Comparison of ENCODE assay signal across 8 mouse cellular contexts in the genomic region with DNA sequence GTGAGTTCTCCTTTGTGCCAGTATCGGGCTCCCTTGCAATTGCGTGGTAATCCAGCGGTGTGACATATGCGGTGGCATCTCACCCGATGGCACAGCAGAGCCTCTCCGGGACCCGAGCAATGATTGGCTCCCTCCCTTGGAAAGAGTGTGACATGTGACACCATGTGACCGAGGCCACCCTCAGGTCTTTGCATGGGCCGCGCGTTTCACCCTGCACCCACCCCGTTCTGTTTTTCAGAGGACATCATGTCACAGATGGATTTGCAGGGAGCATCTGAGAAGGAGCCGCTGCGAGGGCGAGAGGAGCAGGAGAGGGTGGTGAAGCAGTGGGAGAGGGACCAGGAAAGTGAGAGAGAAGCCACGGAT. TPM values are rescaled to one million over a fixed set of nuclear protein-coding genes. Genes with fewer than 3 reads are reported as not detected.
DNase-seq lines count a peak whose midpoint lies in the region; ATAC-seq and TF ChIP-seq lines count a peak whose summit lies in the region.

No protein-coding gene starts in this region.

- no peaks in the 10 kb centered on the region for H3K27me3 ChIP-seq in liver, adult 2 months (ENCODE audit: control insufficient read depth, insufficient read depth, low read length)
- H3K27me3 ChIP-seq in midbrain, embryonic 14.5 days (ENCODE audit: control insufficient read depth, insufficient read depth, low read length): peaks cover 5% of the 10 kb centered on the region; the same call in 1 of the 2 replicates

- H3K4me2 ChIP-seq in midbrain, embryonic 14.5 days (ENCODE audit: low read length): peak overlapping the region; percentile 56

- H3K9ac ChIP-seq in liver, adult 2 months (ENCODE audit: low read depth, low read length): peak overlapping the region; percentile 46
- peak overlapping the region; percentile 39; the same call in 1 of the 2 replicates for H3K9ac ChIP-seq in midbrain, embryonic 14.5 days (replicated peaks; ENCODE audit: low read length)

- 0 out of 2 replicates have a peak overlapping the region, but pooled peaks have one; percentile 13 for H3K27ac ChIP-seq in liver, adult 2 months (replicated peaks; ENCODE audit: insufficient read depth, low read depth, low read length)
- peak overlapping the region; percentile 67 for H3K27ac ChIP-seq in left cerebral cortex, adult 2 months
- no peak overlapping the region for H3K27ac ChIP-seq in midbrain, embryonic 14.5 days (replicated peaks; ENCODE audit: low read depth, low read length)

- H3K4me3 ChIP-seq in liver, adult 2 months (ENCODE audit: insufficient read depth, low read depth, low read length): peak overlapping the region; percentile 27
- peak overlapping the region; percentile 34 for H3K4me3 ChIP-seq in left cerebral cortex, adult 2 months
- peak overlapping the region; percentile 17 for H3K4me3 ChIP-seq in midbrain, embryonic 14.5 days (replicated peaks; ENCODE audit: low read depth, low read length)

- peak; percentile 53 for ATAC-seq in granulocyte monocyte progenitor cell, adult 5-6 weeks (replicated peaks; ENCODE audit: poor library complexity, severe bottlenecking)
- ATAC-seq in midbrain, embryonic 14.5 days (ENCODE audit: low FRiP score, low TSS enrichment): no peak
- ATAC-seq in activated CD4-positive, CD25-positive, alpha-beta regulatory T cell, adult 4 months: no peak

- no peaks in the 10 kb centered on the region for H3K9me3 ChIP-seq in midbrain, embryonic 14.5 days (ENCODE audit: control insufficient read depth, low read length)

- intact Hi-C loops in left cerebral cortex, adult 2 months (cut with DNase I): loop anchor here (2.0 kb wide), 6 partner anchors 40 to 388 kb away; partner anchors contain the start of gene Nkiras2

- no peak for TF ChIP-seq POLR2A in liver, adult 2 months (IDR thresholded peaks at IDR 0.05; ENCODE audit: extremely low read depth, insufficient read depth, low read length)

- H3K4me1 ChIP-seq in liver, adult 2 months (ENCODE audit: control insufficient read depth, insufficient read depth, low read length): peaks cover 3% of the 10 kb centered on the region; the same call in 1 of the 2 replicates
- peaks cover 19% of the 10 kb centered on the region for H3K4me1 ChIP-seq in midbrain, embryonic 14.5 days (ENCODE audit: control insufficient read depth, insufficient read depth, low read length)

- H3K79me2 ChIP-seq in liver, adult 2 months (ENCODE audit: control insufficient read depth, insufficient read depth, low read length): no peaks in the 10 kb centered on the region

- no peak for TF ChIP-seq CTCF in liver, adult 2 months (IDR thresholded peaks at IDR 0.05; ENCODE audit: low read depth, low read length)
- no peak for TF ChIP-seq CTCF in left cerebral cortex, adult 2 months (IDR thresholded peaks at IDR 0.05)

- WGBS in liver, adult 2 months: 18% methylated on average over 16 of the region's 16 CpGs
- WGBS in midbrain, embryonic 14.5 days: 10% methylated on average over 16 of the region's 16 CpGs

- DNase-seq in liver, adult 2 months (ENCODE audit: extremely low read depth, low read depth, low spot score): no peak
- DNase-seq in liver: no peak
- peak; percentile 57 for DNase-seq in cerebellum, adult 9-11 months
- peak; percentile 42 to 63 for DNase-seq in left cerebral cortex, adult 2 months (ENCODE audit: extremely low spot score in 1 of 2, low spot score in 2 of 2)
- DNase-seq in midbrain, embryonic 14.5 days: peak; percentile 55
- DNase-seq in MN1 (ENCODE audit: low spot score): no peak

- no peaks in the 10 kb centered on the region for H3K36me3 ChIP-seq in liver, adult 2 months (ENCODE audit: control insufficient read depth, insufficient read depth, low read length)
- H3K36me3 ChIP-seq in midbrain, embryonic 14.5 days (ENCODE audit: control insufficient read depth, insufficient read depth, low read length): no peaks in the 10 kb centered on the region

RNA-seq across cellular contexts. Expression of gene Cnp, which starts 3.5 kb away (rescaled TPM):
- 10.1 and 11.6 TPM in 2 replicates for total RNA-seq in liver, adult 2 months (2014; rRNA removed)
- polyA plus RNA-seq in liver, adult 2 months (2012; rRNA removed): 11.0 and 17.3 TPM in 2 replicates
- total RNA-seq in granulocyte monocyte progenitor cell, adult 5-6 weeks (2014; fragmentation: Nextera tagmentation): 27.9 and 31.0 TPM in 2 replicates
- 16.2 and 20.9 TPM in 2 replicates for total RNA-seq in granulocyte monocyte progenitor cell, adult 5-6 weeks (2017)
- 100 to 1,000 TPM; 117 to 121 TPM for total RNA-seq in left cerebral cortex, adult 2 months (2021)
- polyA plus RNA-seq in midbrain, embryonic 14.5 days (2014; fragmentation: Nextera tagmentation; extraction: Ambion mirVana): 24.8 and 28.7 TPM in 2 replicates
- 100 to 1,000 TPM; 181 to 201 TPM for polyA plus RNA-seq in activated CD4-positive, CD25-positive, alpha-beta regulatory T cell, adult 4 months (2017; shearing (Covaris generic))

RNA-seq across cellular contexts. Expression of gene Ttc25, which starts 25.8 kb away (rescaled TPM):
- 0.28 and 0.40 TPM in 2 replicates for total RNA-seq in liver, adult 2 months (2014; rRNA removed)
- 0.04 and 0.05 TPM in 2 replicates for polyA plus RNA-seq in liver, adult 2 months (2012; rRNA removed)
- total RNA-seq in granulocyte monocyte progenitor cell, adult 5-6 weeks (2014; fragmentation: Nextera tagmentation): 3.7 TPM in 1 of 2 replicates, not detected in the other
- total RNA-seq in granulocyte monocyte progenitor cell, adult 5-6 weeks (2017): 0.31 TPM in 1 of 2 replicates, not detected in the other
- 1 to 10 TPM; 1.0 to 1.4 TPM for total RNA-seq in left cerebral cortex, adult 2 months (2021)
- 1.9 and 2.5 TPM in 2 replicates for polyA plus RNA-seq in midbrain, embryonic 14.5 days (2014; fragmentation: Nextera tagmentation; extraction: Ambion mirVana)
- under 1 TPM in 1 of 2 experiments, not detected in 1; 0.15 TPM for polyA plus RNA-seq in activated CD4-positive, CD25-positive, alpha-beta regulatory T cell, adult 4 months (2017; shearing (Covaris generic))

RNA-seq across cellular contexts. Expression of gene Acly, which starts 43.4 kb away (rescaled TPM):
- 205 and 272 TPM in 2 replicates for total RNA-seq in liver, adult 2 months (2014; rRNA removed)
- 118 and 124 TPM in 2 replicates for polyA plus RNA-seq in liver, adult 2 months (2012; rRNA removed)
- total RNA-seq in granulocyte monocyte progenitor cell, adult 5-6 weeks (2014; fragmentation: Nextera tagmentation): 93.5 and 98.0 TPM in 2 replicates
- total RNA-seq in granulocyte monocyte progenitor cell, adult 5-6 weeks (2017): 101 and 107 TPM in 2 replicates
- total RNA-seq in left cerebral cortex, adult 2 months (2021): 100 to 1,000 TPM; 119 to 131 TPM
- polyA plus RNA-seq in midbrain, embryonic 14.5 days (2014; fragmentation: Nextera tagmentation; extraction: Ambion mirVana): 161 and 219 TPM in 2 replicates
- polyA plus RNA-seq in activated CD4-positive, CD25-positive, alpha-beta regulatory T cell, adult 4 months (2017; shearing (Covaris generic)): 10 to 100 TPM; 57.2 to 76.7 TPM

RNA-seq across cellular contexts. Expression of gene Nkiras2, which starts 47.9 kb away (rescaled TPM):
- 13.7 and 16.0 TPM in 2 replicates for total RNA-seq in liver, adult 2 months (2014; rRNA removed)
- 32.0 and 33.4 TPM in 2 replicates for polyA plus RNA-seq in liver, adult 2 months (2012; rRNA removed)
- 30.0 and 34.2 TPM in 2 replicates for total RNA-seq in granulocyte monocyte progenitor cell, adult 5-6 weeks (2014; fragmentation: Nextera tagmentation)
- total RNA-seq in granulocyte monocyte progenitor cell, adult 5-6 weeks (2017): 14.2 and 16.9 TPM in 2 replicates
- total RNA-seq in left cerebral cortex, adult 2 months (2021): 10 to 100 TPM; 13.2 to 13.6 TPM
- polyA plus RNA-seq in midbrain, embryonic 14.5 days (2014; fragmentation: Nextera tagmentation; extraction: Ambion mirVana): 125 and 129 TPM in 2 replicates
- 10 to 100 TPM; 28.2 to 28.8 TPM for polyA plus RNA-seq in activated CD4-positive, CD25-positive, alpha-beta regulatory T cell, adult 4 months (2017; shearing (Covaris generic))

RNA-seq across cellular contexts. Expression of gene Dnajc7, which starts 48.8 kb away (rescaled TPM):
- 40.9 and 44.7 TPM in 2 replicates for total RNA-seq in liver, adult 2 months (2014; rRNA removed)
- 16.1 and 16.7 TPM in 2 replicates for polyA plus RNA-seq in liver, adult 2 months (2012; rRNA removed)
- total RNA-seq in granulocyte monocyte progenitor cell, adult 5-6 weeks (2014; fragmentation: Nextera tagmentation): 80.5 and 129 TPM in 2 replicates
- total RNA-seq in granulocyte monocyte progenitor cell, adult 5-6 weeks (2017): 90.1 and 115 TPM in 2 replicates
- total RNA-seq in left cerebral cortex, adult 2 months (2021): 100 to 1,000 TPM; 248 to 263 TPM
- 93.7 and 108 TPM in 2 replicates for polyA plus RNA-seq in midbrain, embryonic 14.5 days (2014; fragmentation: Nextera tagmentation; extraction: Ambion mirVana)
- 100 to 1,000 TPM; 237 to 338 TPM for polyA plus RNA-seq in activated CD4-positive, CD25-positive, alpha-beta regulatory T cell, adult 4 months (2017; shearing (Covaris generic))

Comparison
In these comparisons a context has a peak if more than half of its experiments do, and no peak if none do; other contexts are left out.
1. DNase-seq: peak in cerebellum, adult 9-11 months (single experiment), left cerebral cortex, adult 2 months (2 of 2) and midbrain, embryonic 14.5 days (single experiment); none in liver, adult 2 months (single experiment), liver (single experiment) and MN1 (single experiment).
2. Peak in every context shown above with its lines, with median percentiles within 50 percentile points of each other: H3K4me3 ChIP-seq.